Mouse (Mus musculus) kidney, adult 11 months (tissue): ENCODE measurements around the gene Ccdc36.

Experiments used
- DNase-seq: peaks from one replicate; pipeline ENCODE4 v3.0.0; 2022

Ccdc36 gene

DNA sequence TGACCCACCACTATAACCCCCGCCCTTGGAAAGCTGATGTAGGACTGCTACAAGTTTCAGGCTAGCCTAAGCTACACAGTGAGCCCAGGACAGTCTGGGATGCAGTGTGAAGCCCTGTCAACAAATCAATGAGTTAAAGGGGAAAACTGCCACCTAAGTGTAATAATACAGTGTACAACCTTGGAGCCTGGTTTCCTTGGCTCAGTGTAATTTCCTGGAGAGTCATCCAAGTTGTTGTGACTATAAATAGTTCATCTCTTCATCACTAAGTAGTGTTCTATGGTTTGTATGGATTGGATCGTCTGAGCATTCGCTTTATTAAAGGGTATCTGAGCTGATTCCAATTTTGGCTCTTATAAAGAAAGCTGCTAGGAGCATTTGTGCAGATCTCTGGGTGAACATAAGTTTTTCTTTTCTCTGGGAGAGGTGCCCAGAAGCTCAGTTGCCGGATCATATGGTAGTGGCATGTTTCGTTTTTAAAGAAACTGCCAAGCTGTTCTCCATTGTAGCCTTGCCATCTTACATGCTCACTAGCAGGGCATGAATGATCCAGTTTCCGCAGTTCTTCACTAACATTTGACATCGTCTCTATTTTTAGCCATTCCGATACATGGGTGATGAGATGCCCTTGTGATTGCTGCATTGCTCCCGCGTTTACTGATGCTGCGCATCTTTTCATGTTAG lies 13.1 kb upstream of the Ccdc36 start:
- no peak for DNase-seq

DNA sequence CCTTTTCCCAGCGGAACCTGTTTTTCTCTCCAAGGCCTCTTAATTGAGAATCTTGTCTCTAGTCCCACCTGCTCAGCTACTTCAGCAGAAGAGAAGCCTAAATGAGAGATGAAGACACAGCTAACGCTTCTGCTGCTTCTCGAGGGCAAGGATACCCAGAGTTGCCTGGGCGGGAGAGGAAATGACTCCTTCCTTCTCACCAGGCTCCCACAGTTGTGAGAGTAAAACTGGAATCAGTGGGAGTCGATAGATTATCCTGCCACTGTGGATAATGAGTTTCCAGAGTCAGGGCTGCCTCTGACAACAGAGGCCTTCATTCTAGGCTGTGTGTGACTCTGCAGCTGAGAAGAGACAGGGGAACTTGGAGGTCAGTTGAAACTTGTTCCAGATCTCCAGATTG lies 12.2 kb upstream of the Ccdc36 start:
- no peak for DNase-seq

DNA sequence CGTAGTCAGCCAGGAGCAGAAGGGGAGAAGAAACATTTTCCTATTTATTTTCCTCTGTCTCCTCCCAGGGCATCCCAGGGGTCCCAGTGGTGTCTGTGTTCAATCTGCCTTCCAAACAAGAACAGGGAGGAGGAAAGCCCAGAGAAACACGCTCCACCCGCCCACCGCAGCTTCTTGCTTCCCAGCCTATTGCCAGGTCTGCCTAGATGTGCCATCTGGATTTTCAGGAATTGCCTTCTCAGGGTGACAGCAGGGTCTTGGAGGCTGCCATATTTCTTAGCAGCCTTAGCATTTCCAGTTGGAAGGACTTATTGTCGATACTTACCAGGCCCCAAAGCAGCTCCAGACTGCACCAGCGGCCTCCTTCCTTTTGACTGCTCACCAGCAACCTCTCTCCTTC lies 10.9 kb upstream of the Ccdc36 start:
- no peak for DNase-seq

DNA sequence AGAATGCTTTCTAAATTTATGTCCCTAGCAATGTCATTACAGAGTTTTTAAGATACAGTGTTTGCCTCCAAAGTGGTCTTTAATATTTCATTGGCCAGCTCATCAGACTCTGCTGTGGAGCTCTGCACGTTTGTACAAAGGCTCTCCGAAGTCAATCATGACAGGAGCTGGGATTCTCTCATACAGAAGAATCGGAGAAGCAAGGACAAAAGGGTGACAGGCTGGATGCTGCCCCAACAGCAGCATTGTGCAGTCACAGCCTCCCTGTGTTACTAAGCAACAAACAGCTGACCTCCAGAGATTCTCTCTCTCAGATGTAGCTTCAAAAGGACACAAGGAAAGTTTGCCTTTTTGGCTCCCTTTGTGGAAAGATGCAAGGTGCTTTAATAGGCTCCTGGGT lies 7.9 kb upstream of the Ccdc36 start, which contains the start of gene BC048562:
TSS of gene BC048562 (plus strand) at position 301 of the 400 bp plus-strand sequence.
- no peak for DNase-seq

DNA sequence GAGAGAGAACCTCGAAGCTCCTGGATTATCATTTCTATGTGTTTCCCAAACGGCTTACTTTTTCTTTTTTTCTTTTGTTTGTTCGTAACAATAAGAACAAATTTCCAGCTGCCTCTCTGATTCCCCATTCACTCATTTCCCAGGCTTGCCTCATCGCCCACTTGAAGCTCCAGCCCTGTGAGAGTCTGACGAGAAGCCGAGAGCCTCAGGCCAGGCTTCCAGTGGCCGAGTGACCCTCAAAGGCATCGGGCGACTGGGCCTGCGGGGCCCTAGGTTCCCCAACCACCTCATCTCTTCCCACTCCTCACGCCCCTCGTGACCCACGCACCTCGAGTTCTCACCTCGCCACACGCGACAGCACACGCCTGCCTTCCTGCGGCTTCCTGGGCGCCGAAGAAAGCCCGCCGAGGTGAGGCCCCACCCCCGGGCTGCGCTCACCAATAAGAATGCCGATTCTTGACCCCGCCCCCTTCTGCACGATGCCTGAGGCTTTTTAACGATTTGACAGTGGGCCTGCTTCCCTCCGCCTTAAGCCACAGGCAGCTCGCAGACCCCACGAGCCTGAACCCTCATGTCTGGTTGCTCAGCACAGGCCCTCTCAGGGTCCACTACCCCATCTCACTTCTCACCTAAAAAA lies 3.3 kb upstream of the Ccdc36 start:
- no peak for DNase-seq

DNA sequence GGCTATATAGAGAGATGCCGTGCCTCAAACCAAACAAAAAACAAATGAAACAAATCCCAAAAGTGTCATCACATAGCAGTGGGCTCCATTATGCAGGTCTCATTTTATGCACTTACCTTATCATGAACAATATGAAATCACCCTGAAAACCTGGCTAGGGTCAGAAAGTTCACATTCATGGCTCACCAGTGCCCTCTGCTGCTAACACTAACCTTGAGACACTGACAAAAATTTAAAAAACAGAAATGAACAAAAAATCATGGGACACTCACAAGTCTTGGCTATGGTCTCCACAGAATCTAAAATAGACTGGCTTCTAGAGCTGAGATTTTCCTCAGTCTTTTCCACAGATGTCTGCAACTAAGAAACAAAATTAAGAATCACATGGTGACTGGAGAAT lies 16.1 kb downstream of the Ccdc36 start:
- DNase-seq: no peak

DNA sequence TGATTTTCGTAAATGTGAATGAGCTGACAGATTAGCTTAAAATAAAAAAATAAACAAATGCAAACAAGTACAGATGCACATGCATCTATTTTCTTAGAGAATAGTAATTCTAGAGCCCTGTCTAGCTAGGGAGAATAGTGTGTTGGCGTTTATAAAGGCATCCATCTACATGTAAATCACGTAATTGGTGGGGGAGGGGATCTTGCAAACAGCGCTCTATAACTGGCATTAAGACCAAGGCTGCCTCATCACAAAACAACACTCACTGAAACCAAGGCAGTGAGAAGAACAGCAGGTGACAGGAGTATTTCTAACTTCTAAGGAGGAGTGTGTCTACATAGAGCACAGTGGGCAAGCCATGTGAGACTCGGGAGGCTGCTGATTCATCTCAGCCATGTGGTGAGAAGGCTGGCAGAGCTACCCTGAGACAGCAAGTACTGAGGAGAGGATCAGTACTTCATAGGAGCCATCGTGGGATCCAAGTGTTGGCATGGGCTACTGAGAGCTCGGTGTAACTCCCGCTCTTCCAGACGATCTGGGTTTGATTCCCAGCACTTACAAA lies 16.8 kb downstream of the Ccdc36 start:
- no peak for DNase-seq

DNA sequence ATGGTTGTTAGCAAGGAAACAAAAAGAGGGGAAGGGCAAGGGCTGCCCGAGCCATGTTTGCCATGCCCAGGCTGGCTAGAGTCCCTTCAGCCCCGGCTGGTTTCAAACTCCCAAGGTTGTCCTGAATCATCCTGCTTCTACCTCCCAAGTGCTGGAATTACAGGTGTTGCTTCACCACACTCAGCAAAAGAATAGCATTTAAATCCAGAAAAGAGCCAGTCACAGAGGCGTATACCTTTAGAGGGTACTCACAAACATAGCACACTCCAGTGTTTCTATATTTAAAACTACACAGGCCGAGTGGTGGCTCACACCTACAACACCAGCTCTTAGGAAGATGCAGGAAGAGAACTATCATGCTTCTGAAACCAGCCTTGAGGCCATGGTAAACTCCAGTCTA lies 18.7 kb downstream of the Ccdc36 start:
- no peak for DNase-seq

DNA sequence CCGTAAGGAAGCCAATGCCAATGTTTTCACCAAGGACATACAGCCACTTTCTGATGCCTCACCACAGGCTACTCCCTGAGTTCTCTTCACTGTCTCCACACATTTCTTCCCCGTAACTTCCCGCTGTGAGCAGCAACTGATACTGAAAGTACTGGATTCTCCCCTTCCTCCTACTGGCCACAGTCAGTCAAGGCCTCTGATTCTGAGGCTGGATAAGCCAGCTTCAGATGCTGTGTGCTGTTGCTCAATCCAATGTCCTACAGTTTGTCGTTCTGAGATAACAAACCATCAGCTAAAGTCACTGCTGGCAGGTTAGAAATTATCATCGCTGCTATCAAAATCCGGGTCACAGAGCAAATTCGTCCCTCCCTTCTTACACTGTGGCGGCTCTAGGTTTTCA lies 23.8 kb downstream of the Ccdc36 start:
- no peak for DNase-seq

DNA sequence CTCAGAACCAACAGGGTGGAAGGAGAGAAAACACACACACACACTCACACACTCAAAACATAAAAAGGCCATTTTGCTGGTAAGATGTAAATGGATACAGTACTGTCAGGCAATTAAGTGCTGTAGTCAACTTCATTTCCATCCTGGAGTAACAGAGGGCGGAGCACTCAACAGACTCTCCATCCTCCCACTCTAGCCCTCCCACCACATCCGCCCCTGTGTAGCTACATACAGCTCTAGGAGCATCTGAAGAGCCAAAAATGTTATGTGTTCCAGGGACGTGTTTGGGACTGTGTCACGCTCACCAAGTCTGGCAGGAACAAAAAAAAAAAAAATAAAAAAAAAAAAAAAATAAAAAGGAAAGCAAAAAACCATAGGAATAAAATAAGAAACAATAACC lies 25.2 kb downstream of the Ccdc36 start:
- no peak for DNase-seq

DNA sequence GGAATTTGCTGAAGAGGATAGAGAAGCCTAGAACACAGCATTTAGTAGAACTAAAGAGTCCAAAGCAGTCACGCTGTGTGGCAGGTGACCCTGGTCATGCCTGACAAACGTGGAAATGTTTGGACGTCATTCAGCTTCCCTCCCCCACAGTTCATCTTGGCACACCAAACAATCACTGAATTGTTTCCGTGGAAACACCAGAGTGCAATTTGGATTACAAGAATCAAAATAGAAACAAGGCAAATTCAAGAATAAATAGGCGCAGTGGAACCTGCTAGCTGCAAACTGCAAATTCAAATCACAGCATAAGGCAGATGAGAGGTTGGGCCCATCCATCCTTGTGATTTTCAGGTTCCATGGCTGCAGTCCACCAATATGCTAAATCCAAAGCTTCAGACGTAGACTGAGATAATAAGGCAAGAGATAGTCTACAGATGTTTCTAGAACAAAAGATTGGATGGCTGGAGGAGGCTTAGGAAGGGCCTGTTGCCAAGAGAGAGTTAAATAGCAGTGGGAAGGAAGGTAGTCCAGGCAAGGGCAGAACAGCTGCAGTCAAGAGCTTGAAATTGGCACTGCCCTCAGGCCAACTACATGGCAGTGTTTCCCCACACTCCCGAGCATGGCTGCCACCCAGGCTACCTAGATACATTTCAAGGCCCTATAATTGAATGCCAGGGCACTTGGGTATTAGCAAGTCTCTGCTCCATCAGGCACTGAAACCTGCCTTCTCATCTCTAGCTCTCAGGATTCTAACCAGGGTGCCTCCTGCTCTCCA lies 26.9 kb downstream of the Ccdc36 start:
- peak; percentile 75 for DNase-seq

DNA sequence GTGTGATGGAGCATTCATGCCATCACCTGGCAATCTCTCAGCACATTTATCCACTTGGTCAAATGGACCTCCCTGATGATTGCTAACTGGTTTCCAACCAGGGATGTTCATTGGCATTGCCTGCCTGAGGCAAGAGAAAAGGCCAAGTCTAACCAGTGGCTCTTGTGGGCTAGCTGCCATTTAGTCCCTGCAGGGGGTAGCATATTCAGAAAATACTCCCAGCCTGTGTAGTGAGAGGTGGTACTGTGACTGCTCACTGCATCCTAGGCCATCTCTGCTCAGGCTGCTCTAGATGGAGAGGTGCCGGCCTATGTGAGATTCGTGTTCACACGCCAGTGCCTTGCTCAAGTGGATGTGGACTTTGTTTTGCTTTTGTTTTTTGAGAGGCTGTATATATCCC lies 30.0 kb downstream of the Ccdc36 start:
- no peak for DNase-seq

DNA sequence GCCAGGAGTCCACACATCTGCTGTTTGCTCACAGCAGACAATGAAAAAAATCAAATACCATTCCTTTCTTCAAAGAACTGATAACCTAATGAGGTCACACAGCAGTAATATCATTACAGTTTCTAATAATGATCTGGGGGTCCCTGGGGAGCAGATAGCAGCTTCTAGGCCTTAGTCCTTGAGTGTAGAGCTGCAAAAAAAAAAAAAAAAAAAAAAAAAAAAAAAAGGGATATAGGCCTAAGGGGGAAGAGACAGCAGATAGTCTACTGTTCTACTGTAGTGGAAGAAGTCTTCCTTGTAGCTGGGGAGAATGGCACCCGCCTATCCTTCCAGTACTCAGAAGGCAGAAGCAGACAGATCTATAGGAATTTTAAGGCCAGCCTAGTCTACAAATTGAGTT lies 32.9 kb downstream of the Ccdc36 start:
- DNase-seq: no peak

DNA sequence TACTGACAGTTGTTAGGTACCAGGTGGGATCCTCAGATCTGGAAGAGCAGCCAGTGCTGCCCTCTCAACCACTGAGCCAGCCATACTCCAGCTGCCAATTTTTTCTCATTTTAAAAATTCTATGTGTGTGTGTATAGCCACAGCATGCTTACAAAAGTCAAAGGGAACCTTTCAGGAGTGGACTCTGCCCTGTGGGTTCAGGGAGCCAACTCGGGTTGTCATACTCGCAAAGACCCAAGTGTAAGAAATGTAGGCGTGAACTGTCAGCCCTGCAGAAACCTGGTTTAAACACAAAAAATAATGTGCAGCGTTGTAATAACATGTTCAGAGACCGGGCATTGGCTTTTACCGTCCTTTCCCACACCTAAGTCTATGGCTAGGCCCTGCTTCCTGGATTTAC lies 34.1 kb downstream of the Ccdc36 start:
- peak; percentile 53 for DNase-seq

DNA sequence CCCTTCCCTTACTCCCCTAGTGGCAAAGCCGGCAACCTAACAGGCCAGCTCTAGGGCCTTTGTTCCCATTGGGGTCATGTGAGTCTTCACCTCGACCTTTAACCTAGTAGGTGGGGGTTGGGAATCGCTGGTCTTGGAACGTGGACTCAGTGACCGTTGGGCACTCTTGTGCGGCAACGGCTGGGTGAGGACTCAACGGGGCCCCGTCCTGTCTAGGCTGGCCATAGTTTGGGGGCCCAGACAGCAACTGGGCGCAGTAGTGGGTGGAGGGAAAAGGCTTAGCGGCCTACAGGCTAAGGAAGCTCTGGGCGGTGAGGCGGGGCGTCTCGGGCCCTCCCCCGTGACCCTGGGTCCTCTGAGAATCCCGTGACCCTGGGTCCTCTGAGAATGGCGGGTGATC lies 35.6 kb downstream of the Ccdc36 start, which contains the start of gene 1700102P08Rik:
TSS of gene 1700102P08Rik (plus strand) at position 130 of the 400 bp plus-strand sequence.
- DNase-seq: peak; percentile 79

DNA sequence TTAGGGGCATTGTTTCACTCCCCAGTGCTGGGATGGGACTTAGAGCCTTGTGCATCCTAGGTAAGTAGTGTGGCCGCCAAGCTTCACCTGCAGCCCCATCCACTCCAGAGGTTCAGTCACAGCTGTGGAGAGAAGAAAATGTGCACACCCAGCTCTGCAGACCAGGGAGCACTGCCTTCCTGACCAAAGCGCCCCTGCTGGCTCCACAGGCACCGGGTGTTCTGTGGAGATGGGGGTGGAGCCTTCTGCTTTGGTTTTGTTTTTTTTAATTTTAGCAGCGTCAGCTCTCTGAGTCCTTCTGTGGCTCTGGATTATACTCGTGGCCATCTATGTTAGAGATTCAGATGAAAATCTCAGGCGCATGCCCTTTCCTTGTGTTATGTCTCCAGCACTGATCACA lies 39.1 kb downstream of the Ccdc36 start:
- DNase-seq: peak; percentile 28

DNA sequence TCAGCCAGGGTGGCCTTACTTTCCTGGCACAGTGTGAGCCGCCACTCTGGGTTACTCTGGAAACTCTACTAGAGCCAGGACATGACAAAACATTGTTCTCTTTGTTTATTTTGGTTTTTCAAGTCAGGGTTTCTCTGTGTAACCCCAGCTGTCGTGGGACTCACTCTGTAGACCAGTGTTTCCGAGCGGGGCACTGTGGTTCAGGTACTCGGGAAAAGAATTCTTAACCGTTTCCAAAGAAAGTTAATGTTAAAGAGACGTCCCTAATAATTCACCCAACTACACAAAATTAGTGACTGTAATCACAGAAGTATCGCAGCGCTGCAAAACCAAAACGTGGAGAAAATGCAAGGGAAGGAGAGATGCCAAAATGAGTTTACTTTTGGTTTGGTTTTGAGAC lies 39.7 kb downstream of the Ccdc36 start:
- DNase-seq: peak; percentile 17

DNA sequence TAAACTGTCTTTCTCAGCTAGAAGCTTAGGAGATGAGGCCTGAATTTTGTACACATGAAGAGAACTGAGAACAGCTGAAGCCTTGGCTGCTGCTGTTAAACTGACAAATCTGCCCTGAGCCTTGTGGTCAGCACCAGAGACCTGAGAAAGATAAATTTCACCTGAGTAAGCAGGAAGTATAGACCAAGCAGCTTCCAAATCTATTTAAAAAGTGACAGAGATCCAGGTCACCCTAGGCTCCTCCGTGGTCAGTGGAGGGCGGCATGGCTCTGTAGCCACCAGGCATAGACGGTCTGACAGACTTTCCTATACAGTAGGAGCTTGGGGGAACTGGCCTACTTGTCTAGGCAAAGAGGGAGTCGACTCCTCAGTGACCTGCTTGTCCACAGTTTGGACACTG lies 41.5 kb downstream of the Ccdc36 start:
- DNase-seq: no peak

DNA sequence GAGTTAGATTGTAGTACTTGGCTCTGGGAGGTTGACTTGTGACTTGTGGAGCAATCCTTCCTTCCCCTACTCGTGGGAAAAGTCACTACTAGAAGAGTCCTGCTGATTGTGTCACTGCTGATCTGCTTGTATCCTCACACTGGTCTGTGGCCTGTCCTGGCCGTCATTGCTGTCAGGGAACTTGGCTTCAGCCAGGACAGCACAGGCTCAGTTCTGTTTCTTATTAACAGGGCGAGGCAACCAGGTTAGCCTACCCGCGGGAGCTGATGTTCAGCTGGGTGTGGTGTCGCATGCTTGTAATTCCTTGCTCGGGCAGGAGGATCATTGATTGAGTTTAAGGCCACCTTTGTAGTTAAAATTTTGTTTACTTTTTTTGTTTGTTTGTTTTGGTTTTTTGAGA lies 43.3 kb downstream of the Ccdc36 start:
- DNase-seq: peak; percentile 73

DNA sequence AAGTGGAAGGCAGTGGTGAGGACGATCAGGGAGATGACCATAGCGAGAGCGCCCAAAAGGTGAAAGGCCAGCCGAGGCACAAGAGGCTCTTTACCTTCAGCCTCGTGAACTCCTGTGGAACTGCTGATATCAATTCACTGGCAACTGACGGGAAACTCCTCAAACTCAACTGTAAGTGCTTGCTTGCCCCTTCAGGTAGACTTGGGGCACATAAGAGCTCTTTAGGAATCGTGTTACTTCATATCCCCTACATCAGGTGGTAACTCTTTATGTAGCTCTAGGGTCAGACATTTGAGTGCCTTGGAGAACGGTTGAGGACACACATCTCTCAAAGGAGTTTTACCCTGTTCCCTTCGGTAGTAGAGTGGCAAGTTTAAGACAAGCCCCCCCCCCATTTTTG lies 46.9 kb downstream of the Ccdc36 start:
- DNase-seq: no peak

DNA sequence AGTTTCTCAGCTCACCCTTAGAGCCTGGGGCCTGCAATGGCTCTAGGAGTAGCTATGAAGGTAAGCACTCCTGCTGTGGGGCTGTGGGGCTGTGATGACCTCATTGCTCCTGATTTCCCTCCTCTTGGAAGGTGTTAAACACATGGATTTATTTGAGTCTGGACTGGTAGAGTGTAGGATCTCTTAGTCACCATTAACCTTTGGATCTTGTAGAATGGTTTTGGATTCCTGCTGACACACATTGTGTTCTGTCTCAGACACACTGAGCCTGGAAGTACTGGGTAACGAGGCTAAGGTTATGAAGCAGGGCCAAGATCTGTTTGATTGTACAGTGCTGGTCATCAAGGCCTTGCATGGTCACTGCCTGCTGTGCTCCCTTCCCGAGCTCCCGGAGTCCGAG lies 49.0 kb downstream of the Ccdc36 start:
- no peak for DNase-seq

DNA sequence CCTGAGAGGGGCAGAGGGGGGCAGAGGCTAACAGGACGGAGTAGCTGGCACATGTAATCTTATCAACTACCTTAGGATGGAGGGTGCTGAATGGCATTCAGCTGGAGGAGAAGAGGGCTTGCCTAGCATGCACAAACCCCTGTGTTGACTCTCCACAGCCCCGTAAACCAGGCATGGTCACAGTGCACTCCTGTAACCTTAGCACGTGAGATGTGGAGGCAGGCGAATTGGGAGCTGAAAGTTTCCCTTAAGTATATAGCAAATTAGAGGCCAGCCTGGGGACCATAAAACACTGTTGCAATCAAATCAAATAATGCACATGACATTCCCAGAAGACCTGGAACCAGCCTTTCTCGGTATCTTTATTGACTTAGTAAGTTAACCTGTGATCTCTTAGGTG lies 49.5 kb downstream of the Ccdc36 start:
- no peak for DNase-seq

DNA sequence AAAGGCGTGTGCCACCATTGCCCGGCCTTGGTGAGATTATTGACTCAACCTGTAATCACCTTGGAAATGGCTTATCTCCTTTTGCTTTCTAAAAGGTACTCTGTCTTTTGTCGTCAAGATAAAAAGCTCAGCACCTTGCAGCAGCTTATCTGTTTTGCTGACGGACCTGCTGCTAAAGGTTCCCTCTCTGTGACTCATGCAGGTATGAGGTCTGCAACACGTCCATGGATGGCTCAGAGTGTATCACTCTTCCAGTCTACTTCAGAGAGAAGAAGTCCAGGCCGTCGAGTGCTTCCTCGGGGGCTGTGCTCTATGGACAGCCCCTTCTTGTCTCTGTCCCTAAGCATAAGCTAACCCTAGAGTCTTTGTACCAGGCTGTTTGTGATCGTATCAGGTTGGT lies 50.0 kb downstream of the Ccdc36 start:
- no peak for DNase-seq
